Mouse (Mus musculus) MEL (cell line): ENCODE data around the gene Pecam1.
"Not testable (repeated sequence)": the region's sequence is repeated elsewhere in the genome, so short reads cannot be mapped to it uniquely, and the experiment has no call there.

Experiments
- BHLHE40 ChIP-seq: IDR thresholded peaks from 2 replicates; pipeline ENCODE4 v1.6.1; 2012; ENCODE audit warnings: low read depth, mild to moderate bottlenecking, inconsistent platforms, low read length, improper control_type of control experiment, borderline replicate concordance
- CTCF ChIP-seq, 3 experiments: IDR thresholded peaks in 2 of 3; conservative IDR thresholded peaks in 1 of 3; 2 replicates each; pipeline ENCODE4 v1.5.1; 2011 to 2012; ENCODE audit warnings: low read length in 3 of 3, low read depth in 2 of 3, mild to moderate bottlenecking in 2 of 3, improper control_type of control experiment in 1 of 3, inconsistent platforms in 1 of 3, mixed read lengths in 1 of 3, moderate library complexity in 1 of 3; ENCODE audit not compliant: control insufficient read depth in 1 of 3, insufficient read depth in 1 of 3, poor library complexity in 1 of 3, severe bottlenecking in 1 of 3
- EP300 ChIP-seq, 2 experiments: IDR thresholded peaks; 2 replicates each; pipeline ENCODE4 v1.6.1; 2011; ENCODE audit warnings: improper control_type of control experiment in 2 of 2, low read length in 2 of 2, low read depth in 1 of 2, mild to moderate bottlenecking in 1 of 2
- GATA1 ChIP-seq: IDR thresholded peaks from 2 replicates; pipeline ENCODE4 v1.6.1; 2011; ENCODE audit warnings: low read depth, low read length, improper control_type of control experiment
- POLR2A ChIP-seq, 2 experiments: IDR thresholded peaks; 2 replicates each; pipeline ENCODE4 v1.6.1; 2011 to 2012; ENCODE audit warnings: low read length in 2 of 2, mild to moderate bottlenecking in 2 of 2, control low read depth in 1 of 2, improper control_type of control experiment in 1 of 2, low read depth in 1 of 2, moderate library complexity in 1 of 2; ENCODE audit not compliant: control insufficient read depth in 1 of 2, insufficient read depth in 1 of 2, poor library complexity in 1 of 2
- RCOR1 ChIP-seq: IDR thresholded peaks from 2 replicates; pipeline ENCODE4 v1.6.1; 2012; ENCODE audit warnings: low read depth, mild to moderate bottlenecking, inconsistent platforms, low read length, improper control_type of control experiment
- TCF12 ChIP-seq: IDR thresholded peaks from 2 replicates; pipeline ENCODE4 v1.6.1; 2014; ENCODE audit warnings: low read depth, mild to moderate bottlenecking, inconsistent platforms, low read length, improper control_type of control experiment, moderate library complexity

DNA sequence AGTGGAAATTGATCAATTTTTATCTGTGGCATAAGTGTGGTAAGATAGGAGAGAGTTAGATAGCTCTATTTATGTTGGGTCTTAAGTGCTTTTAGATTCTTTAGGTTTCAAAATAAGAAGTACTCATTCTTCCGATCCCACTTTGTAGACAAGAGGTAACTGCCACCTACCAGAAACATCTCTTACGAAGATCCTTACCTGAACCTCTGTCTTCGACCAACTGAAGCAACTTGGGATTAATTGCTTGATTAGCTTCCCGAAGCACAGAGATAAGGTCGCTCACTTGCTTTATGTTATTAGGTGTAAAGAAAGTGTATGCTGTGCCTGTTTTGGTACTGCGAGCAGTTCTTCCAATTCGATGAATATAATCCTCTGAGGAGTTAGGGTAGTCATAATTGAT lies 31.8 kb upstream of the Pecam1 start:
- TF ChIP-seq POLR2A (IDR thresholded peaks at IDR 0.05; ENCODE audit: control insufficient read depth in 1 of 2, insufficient read depth in 1 of 2, low read depth in 1 of 2, low read length in 2 of 2, poor library complexity in 1 of 2); GATA1; TCF12; RCOR1; CTCF (IDR thresholded peaks at IDR 0.05 in 2 of 3, conservative IDR thresholded peaks at IDR 0.05 in 1 of 3; ENCODE audit: control insufficient read depth in 1 of 3, insufficient read depth in 1 of 3, low read depth in 2 of 3, low read length in 3 of 3, poor library complexity in 1 of 3, severe bottlenecking in 1 of 3); EP300 (IDR thresholded peaks at IDR 0.05; ENCODE audit: low read depth in 1 of 2, low read length in 2 of 2); BHLHE40: not testable (repeated sequence)
